Mouse (Mus musculus): ENCODE measurements around the gene Defb43. TPM values are rescaled to one million over a fixed set of nuclear protein-coding genes. Genes with fewer than 3 reads are reported as not detected.

Gene Defb43
- not detected in 2 replicates for polyA plus RNA-seq (2012; rRNA removed)

GRCm38 (mm10) chr14:63011471-63011870 lies at the start of gene Defb43:
Gene Defb43 (plus strand): TSS chr14:63011771.

GRCm38 (mm10) chr14:62984410-62984809 lies 27.2 kb upstream of the Defb43 start, which contains the start of gene Defb48:
Gene Defb48 (minus strand): TSS chr14:62984510.

GRCm38 (mm10) chr14:62997777-62998176 lies 13.8 kb upstream of the Defb43 start, which contains the start of gene Defb47:
Gene Defb47 (plus strand): TSS chr14:62998077.

GRCm38 (mm10) chr14:63046691-63047090 lies 35.1 kb downstream of the Defb43 start, which contains the start of gene Defb42:
Gene Defb42 (plus strand): TSS chr14:63046991.

GRCm38 (mm10) chr14:63049910-63050370 lies 38.4 kb downstream of the Defb43 start, which contains the start of gene Defb30:
Gene Defb30 (minus strand): TSS chr14:63049960.

Other genes with a start within 250 kb of the Defb43 start
- 12.4 and 13.0 TPM in 2 replicates for gene Wdfy2, start 174.1 kb upstream of the Defb43 start, polyA plus RNA-seq (2012; rRNA removed)
- gene Defb48, start 27.3 kb upstream of the Defb43 start, polyA plus RNA-seq (2012; rRNA removed), result not detected in 2 replicates
- 0.41 TPM in 1 of 2 replicates, not detected in the other for gene Defb47, start 13.7 kb upstream of the Defb43 start, polyA plus RNA-seq (2012; rRNA removed)
- gene Defb42, start 35.2 kb downstream of the Defb43 start, polyA plus RNA-seq (2012; rRNA removed), result 0.11 and 0.20 TPM in 2 replicates
- not detected in 2 replicates for gene Defb30, start 38.2 kb downstream of the Defb43 start, polyA plus RNA-seq (2012; rRNA removed)